In genomic region chr10:116754940-116755339, GRCm38 (mm10) we compare ENCODE assay signal across 23 mouse cellular contexts.
DNase-seq lines count a peak whose midpoint lies in the region; ATAC-seq and TF ChIP-seq lines count a peak whose summit lies in the region.
"Had no signal": no experiment of that assay in that cellular context is flagged by ENCODE, and none has a peak within 500 bp of the region (broad histone marks: within the 10 kb centered on the region; RNA-seq: fewer than 3 reads in every experiment).

No protein-coding gene starts in this region.

- 93% methylated on average over 11 of the region's 11 CpGs for WGBS in cerebellum, adult 2 months
- 90% methylated on average over 11 of the region's 11 CpGs for WGBS in hindbrain, embryonic 13.5 days

- H3K4me3 ChIP-seq in cerebellum, adult 2 months (replicated peaks; ENCODE audit: insufficient read depth, low read depth, low read length): no peak overlapping the region
- H3K4me3 ChIP-seq in hindbrain, embryonic 13.5 days: no peak overlapping the region
- H3K4me3 ChIP-seq: embryonic facial prominence, embryonic 12.5 days; forebrain, embryonic 13.5 days; forebrain, embryonic 15.5 days had no signal

- no peak overlapping the region for H3K4me2 ChIP-seq in hindbrain, embryonic 13.5 days
- H3K4me2 ChIP-seq: embryonic facial prominence, embryonic 12.5 days; forebrain, embryonic 13.5 days; forebrain, embryonic 15.5 days had no signal

- no peak overlapping the region for H3K9ac ChIP-seq in hindbrain, embryonic 13.5 days
- H3K9ac ChIP-seq: embryonic facial prominence, embryonic 12.5 days; forebrain, embryonic 13.5 days; forebrain, embryonic 15.5 days; forebrain, postnatal 0 days had no signal

- TF ChIP-seq POLR2A in cerebellum, adult 2 months (IDR thresholded peaks at IDR 0.05; ENCODE audit: borderline replicate concordance, insufficient read depth, low read length): no peak

- H3K9me3 ChIP-seq in hindbrain, embryonic 13.5 days: no peaks in the 10 kb centered on the region
- H3K9me3 ChIP-seq: embryonic facial prominence, embryonic 12.5 days; forebrain, embryonic 13.5 days; forebrain, embryonic 15.5 days had no signal

- no peaks in the 10 kb centered on the region for H3K36me3 ChIP-seq in hindbrain, embryonic 13.5 days
- H3K36me3 ChIP-seq: embryonic facial prominence, embryonic 12.5 days; forebrain, embryonic 15.5 days; G1E had no signal

- no peak for DNase-seq in cerebellum, adult 2 months
- no peak for DNase-seq in cerebellum, adult 18-20 months
- peak; percentile 28 for DNase-seq in ES-CJ7 (ENCODE audit: low read depth, low spot score)
- peak; percentile 51 for DNase-seq in ZHBTc4 (ENCODE audit: low read depth, low spot score)
- DNase-seq in spleen, postnatal 4 days (ENCODE audit: low spot score in 2 of 2): no peak
- DNase-seq: adrenal gland, adult 2 months; adrenal gland, postnatal 10 days; adrenal gland, postnatal 25 days; B cell, adult 2 months; cerebellum, adult 11 months; cerebellum, adult 8-10 months; cerebellum, postnatal 10 days; cerebellum, postnatal 25 days; embryo, embryonic 11 days; forebrain, postnatal 0 days had no signal

- TF ChIP-seq CTCF in cerebellum, adult 2 months (IDR thresholded peaks at IDR 0.05; ENCODE audit: borderline replicate concordance, insufficient read depth, low read depth, low read length): no peak

- peaks cover 25% of the 10 kb centered on the region; the same call in 1 of the 2 replicates for H3K4me1 ChIP-seq in cerebellum, adult 2 months (ENCODE audit: control insufficient read depth, insufficient read depth, low read length)
- H3K4me1 ChIP-seq in hindbrain, embryonic 13.5 days (replicated peaks): peaks cover 16% of the 10 kb centered on the region
- H3K4me1 ChIP-seq: forebrain, embryonic 13.5 days had no signal

- ATAC-seq in hindbrain, embryonic 13.5 days (ENCODE audit: low FRiP score): no peak
- ATAC-seq: CD4-positive, CD25-positive, alpha-beta regulatory T cell, adult 4 months; forebrain, embryonic 13.5 days; forebrain, embryonic 15.5 days; forebrain, postnatal 0 days; Patski had no signal

- H3K27ac ChIP-seq in cerebellum, adult 2 months (ENCODE audit: insufficient read depth, low read length): peak overlapping the region; percentile 23; the same call in 1 of the 2 replicates
- no peak overlapping the region for H3K27ac ChIP-seq in hindbrain, embryonic 13.5 days
- H3K27ac ChIP-seq: embryonic facial prominence, embryonic 12.5 days; forebrain, embryonic 13.5 days; forebrain, embryonic 15.5 days had no signal

- H3K27me3 ChIP-seq in cerebellum, adult 2 months (ENCODE audit: control insufficient read depth, insufficient read depth, low read length): no peaks in the 10 kb centered on the region
- H3K27me3 ChIP-seq in hindbrain, embryonic 13.5 days: no peaks in the 10 kb centered on the region
- H3K27me3 ChIP-seq: CH12.LX; embryonic facial prominence, embryonic 12.5 days; forebrain, embryonic 13.5 days; forebrain, embryonic 15.5 days; Patski had no signal

Comparison
In these comparisons a context has a peak if more than half of its experiments do, and no peak if none do; other contexts are left out.
1. DNase-seq: peak in ES-CJ7 (single experiment) and ZHBTc4 (single experiment); none in cerebellum, adult 2 months (0 of 2), cerebellum, adult 18-20 months (0 of 2) and spleen, postnatal 4 days (0 of 2).